Mouse (Mus musculus): ENCODE results near the gene Tulp1.

GRCm38 (mm10) chr17:28360531-28361277 is 4.3 kb downstream of the Tulp1 start:
- TF ChIP-seq CTCF (conservative IDR thresholded peaks at IDR 0.05; ENCODE audit: low read length) (no peak), POU5F1 (IDR thresholded peaks at IDR 0.05; ENCODE audit: borderline replicate concordance, low read length) (no peak), NANOG (IDR thresholded peaks at IDR 0.05; ENCODE audit: borderline replicate concordance, low read length) (no peak)
